16 mouse cellular contexts compared by ENCODE assay signal in genomic region chr1:131118530-131118929, GRCm38 (mm10). TPM values are rescaled to one million over a fixed set of nuclear protein-coding genes. Genes with fewer than 3 reads are reported as not detected.
A peak's percentile ranks its signal among the peaks of the same experiment; 100 is the strongest.
DNase-seq lines count a peak whose midpoint lies in the region; ATAC-seq and TF ChIP-seq lines count a peak whose summit lies in the region.
"Had no signal": no experiment of that assay in that cellular context is flagged by ENCODE, and none has a peak within 500 bp of the region (broad histone marks: within the 10 kb centered on the region; RNA-seq: fewer than 3 reads in every experiment).

No protein-coding gene starts in this region.

- H3K27me3 ChIP-seq in forebrain, embryonic 10.5 days (ENCODE audit: poor library complexity, severe bottlenecking): 0 out of 2 replicates have a peak, but pooled peaks cover 3% of the 10 kb centered on the region
- H3K27me3 ChIP-seq in forebrain, embryonic 13.5 days: no peaks in the 10 kb centered on the region
- no peaks in the 10 kb centered on the region for H3K27me3 ChIP-seq in lung, embryonic 16.5 days (ENCODE audit: control insufficient read depth, insufficient read depth, low read depth, low read length)
- no peaks in the 10 kb centered on the region for H3K27me3 ChIP-seq in intestine, postnatal 0 days (replicated peaks; ENCODE audit: control insufficient read depth, insufficient read depth, low read length)
- H3K27me3 ChIP-seq: limb, embryonic 15.5 days; midbrain, embryonic 13.5 days had no signal

- H3K27ac ChIP-seq in forebrain, embryonic 10.5 days: 0 out of 2 replicates have a peak overlapping the region, but pooled peaks have one; percentile 11
- no peak overlapping the region for H3K27ac ChIP-seq in forebrain, embryonic 13.5 days
- H3K27ac ChIP-seq in lung, embryonic 16.5 days (ENCODE audit: low read length): peak overlapping the region; percentile 18; the same call in 1 of the 2 replicates
- no peak overlapping the region for H3K27ac ChIP-seq in intestine, postnatal 0 days (ENCODE audit: low read depth, low read length)
- H3K27ac ChIP-seq: hindbrain, embryonic 14.5 days; limb, embryonic 15.5 days; midbrain, embryonic 13.5 days had no signal

- peaks cover 27% of the 10 kb centered on the region for H3K4me1 ChIP-seq in forebrain, embryonic 10.5 days
- H3K4me1 ChIP-seq in forebrain, embryonic 13.5 days: peaks cover 20% of the 10 kb centered on the region
- H3K4me1 ChIP-seq in lung, embryonic 16.5 days (replicated peaks; ENCODE audit: control insufficient read depth, insufficient read depth, low read length): peaks cover 8% of the 10 kb centered on the region
- H3K4me1 ChIP-seq in intestine, postnatal 0 days (replicated peaks; ENCODE audit: control insufficient read depth, insufficient read depth, low read length): no peaks in the 10 kb centered on the region

- TF ChIP-seq CTCF in intestine, postnatal 0 days (IDR thresholded peaks at IDR 0.05; ENCODE audit: low read depth): no peak

- H3K9ac ChIP-seq in forebrain, embryonic 13.5 days: no peak overlapping the region
- no peak overlapping the region for H3K9ac ChIP-seq in lung, embryonic 16.5 days (ENCODE audit: low read length)
- no peak overlapping the region for H3K9ac ChIP-seq in intestine, postnatal 0 days (ENCODE audit: low read depth, low read length)
- H3K9ac ChIP-seq: hindbrain, embryonic 14.5 days; limb, embryonic 15.5 days; liver, postnatal 0 days; midbrain, embryonic 13.5 days had no signal

- no peak overlapping the region for H3K4me2 ChIP-seq in forebrain, embryonic 13.5 days
- H3K4me2 ChIP-seq in lung, embryonic 16.5 days (ENCODE audit: low read depth, low read length): no peak overlapping the region
- no peak overlapping the region for H3K4me2 ChIP-seq in intestine, postnatal 0 days (replicated peaks; ENCODE audit: low read depth)
- H3K4me2 ChIP-seq: hindbrain, embryonic 14.5 days; limb, embryonic 15.5 days; midbrain, embryonic 13.5 days had no signal

- ATAC-seq in forebrain, embryonic 13.5 days: no peak
- peak; percentile 56 for ATAC-seq in lung, embryonic 16.5 days (ENCODE audit: low read depth)
- ATAC-seq in intestine, postnatal 0 days: no peak
- ATAC-seq: midbrain, embryonic 13.5 days had no signal

- intact Hi-C loops in left cerebral cortex, postnatal 4 days (cut with DNase I): loop anchor here (5.0 kb wide), 2 partner anchors 34 to 149 kb away; partner anchors contain the start of gene Eif2d

- DNase-seq in forebrain, embryonic 10.5 days (ENCODE audit: extremely low spot score, low spot score): no peak
- DNase-seq in left cerebral cortex, adult 18-20 months (ENCODE audit: low spot score in 2 of 2): peak; percentile 38 to 45
- no peak for DNase-seq in left cerebral cortex, postnatal 4 days
- peak; percentile 65 for DNase-seq in 416B (ENCODE audit: low read depth)
- DNase-seq in cerebellum, adult 9-10 months: no peak
- DNase-seq: cerebellum, adult 9-11 months; gastrocnemius, postnatal 25 days; right cerebral cortex, postnatal 25 days had no signal

- no peaks in the 10 kb centered on the region for H3K36me3 ChIP-seq in forebrain, embryonic 10.5 days (replicated peaks)
- H3K36me3 ChIP-seq in forebrain, embryonic 13.5 days (ENCODE audit: poor library complexity, severe bottlenecking): no peaks in the 10 kb centered on the region
- no peaks in the 10 kb centered on the region for H3K36me3 ChIP-seq in lung, embryonic 16.5 days (ENCODE audit: control insufficient read depth, insufficient read depth, low read length)
- no peaks in the 10 kb centered on the region for H3K36me3 ChIP-seq in intestine, postnatal 0 days (ENCODE audit: control insufficient read depth, insufficient read depth)
- H3K36me3 ChIP-seq: limb, embryonic 15.5 days; midbrain, embryonic 13.5 days had no signal

- no peak overlapping the region for H3K4me3 ChIP-seq in forebrain, embryonic 10.5 days
- no peak overlapping the region for H3K4me3 ChIP-seq in forebrain, embryonic 13.5 days
- H3K4me3 ChIP-seq in lung, embryonic 16.5 days (ENCODE audit: low read length): no peak overlapping the region
- no peak overlapping the region for H3K4me3 ChIP-seq in intestine, postnatal 0 days (ENCODE audit: low read depth, low read length)
- H3K4me3 ChIP-seq: erythroblast, embryonic 14.5 days; limb, embryonic 15.5 days; midbrain, embryonic 13.5 days had no signal

- no peaks in the 10 kb centered on the region for H3K9me3 ChIP-seq in forebrain, embryonic 10.5 days
- H3K9me3 ChIP-seq in forebrain, embryonic 13.5 days (replicated peaks): no peaks in the 10 kb centered on the region
- H3K9me3 ChIP-seq in lung, embryonic 16.5 days (ENCODE audit: control insufficient read depth, low read length): no peaks in the 10 kb centered on the region
- H3K9me3 ChIP-seq in intestine, postnatal 0 days (ENCODE audit: control insufficient read depth): no peaks in the 10 kb centered on the region
- H3K9me3 ChIP-seq: limb, embryonic 15.5 days; midbrain, embryonic 13.5 days had no signal

- WGBS in forebrain, embryonic 10.5 days: 67% methylated on average over 10 of the region's 10 CpGs
- WGBS in forebrain, embryonic 13.5 days: 64% methylated on average over 10 of the region's 10 CpGs
- WGBS in lung, embryonic 16.5 days: 36% methylated on average over 10 of the region's 10 CpGs
- WGBS in intestine, postnatal 0 days: 59% methylated on average over 10 of the region's 10 CpGs

RNA-seq across cellular contexts. Expression of gene Dyrk3, which starts 19.6 kb away (rescaled TPM):
- polyA plus RNA-seq in forebrain, embryonic 10.5 days (2016; fragmentation: Nextera tagmentation; extraction: Ambion mirVana): 13.3 and 15.5 TPM in 2 replicates
- 16.7 and 18.9 TPM in 2 replicates for polyA plus RNA-seq in forebrain, embryonic 13.5 days (2015; fragmentation: Nextera tagmentation; extraction: Ambion mirVana)
- 10 to 100 TPM; 14.9 to 16.7 TPM for total RNA-seq in left cerebral cortex, adult 18-20 months (2021)
- 10 to 100 TPM; 15.8 to 16.9 TPM for total RNA-seq in left cerebral cortex, postnatal 4 days (2021)
- polyA plus RNA-seq in lung, embryonic 16.5 days (2015; fragmentation: Nextera tagmentation; extraction: Ambion mirVana): 4.4 and 4.5 TPM in 2 replicates
- 0.54 and 0.80 TPM in 2 replicates for polyA plus RNA-seq in intestine, postnatal 0 days (2015; fragmentation: Nextera tagmentation; extraction: Ambion mirVana)
- total RNA-seq: gastrocnemius, postnatal 25 days had no signal

RNA-seq across cellular contexts. Expression of gene Mapkapk2, which starts 20.9 kb away (rescaled TPM):
- 41.1 and 41.3 TPM in 2 replicates for polyA plus RNA-seq in forebrain, embryonic 10.5 days (2016; fragmentation: Nextera tagmentation; extraction: Ambion mirVana)
- polyA plus RNA-seq in forebrain, embryonic 13.5 days (2015; fragmentation: Nextera tagmentation; extraction: Ambion mirVana): 28.4 and 30.5 TPM in 2 replicates
- 10 to 100 TPM; 35.8 to 37.2 TPM for total RNA-seq in left cerebral cortex, adult 18-20 months (2021)
- 10 to 100 TPM; 32.1 to 35.4 TPM for total RNA-seq in left cerebral cortex, postnatal 4 days (2021)
- 28.7 and 41.3 TPM in 2 replicates for polyA plus RNA-seq in lung, embryonic 16.5 days (2015; fragmentation: Nextera tagmentation; extraction: Ambion mirVana)
- 34.9 and 35.9 TPM in 2 replicates for polyA plus RNA-seq in intestine, postnatal 0 days (2015; fragmentation: Nextera tagmentation; extraction: Ambion mirVana)

RNA-seq across cellular contexts. Expression of gene Eif2d, which starts 34.5 kb away (rescaled TPM):
- 66.9 and 70.2 TPM in 2 replicates for polyA plus RNA-seq in forebrain, embryonic 10.5 days (2016; fragmentation: Nextera tagmentation; extraction: Ambion mirVana)
- polyA plus RNA-seq in forebrain, embryonic 13.5 days (2015; fragmentation: Nextera tagmentation; extraction: Ambion mirVana): 55.0 and 60.6 TPM in 2 replicates
- total RNA-seq in left cerebral cortex, adult 18-20 months (2021): 10 to 100 TPM; 35.0 to 37.5 TPM
- total RNA-seq in left cerebral cortex, postnatal 4 days (2021): 10 to 100 TPM; 40.8 to 45.0 TPM
- 63.6 and 64.4 TPM in 2 replicates for polyA plus RNA-seq in lung, embryonic 16.5 days (2015; fragmentation: Nextera tagmentation; extraction: Ambion mirVana)
- polyA plus RNA-seq in intestine, postnatal 0 days (2015; fragmentation: Nextera tagmentation; extraction: Ambion mirVana): 26.4 and 27.1 TPM in 2 replicates

Comparison
In these comparisons a context has a peak if more than half of its experiments do, and no peak if none do; other contexts are left out.
1. DNase-seq: peak in left cerebral cortex, adult 18-20 months (2 of 2) and 416B (single experiment); none in forebrain, embryonic 10.5 days (single experiment), left cerebral cortex, postnatal 4 days (single experiment) and cerebellum, adult 9-10 months (single experiment).
2. H3K27ac ChIP-seq: peak in forebrain, embryonic 10.5 days (single experiment) and lung, embryonic 16.5 days (single experiment); none in forebrain, embryonic 13.5 days (single experiment) and intestine, postnatal 0 days (single experiment).